Mouse (Mus musculus) monocyte, adult 2 months (primary cell): ENCODE measurements at regions not wholly inside any gene's neighbourhood (a gene's known extent, or its start where the extent isn't known, plus 50 kb on each side); places are given as distances from the start of the nearest gene placed in this dataset.

Experiments
- DNase-seq, 2 experiments: peaks; one replicate each; pipeline ENCODE4 v3.0.0; 2022; ENCODE audit warnings: low spot score in 2 of 2, low read depth in 1 of 2

GRCm38 (mm10) chr19:53476768-53477547, 52.0 kb upstream of the Dusp5 start:
- DNase-seq = no peak

DNA sequence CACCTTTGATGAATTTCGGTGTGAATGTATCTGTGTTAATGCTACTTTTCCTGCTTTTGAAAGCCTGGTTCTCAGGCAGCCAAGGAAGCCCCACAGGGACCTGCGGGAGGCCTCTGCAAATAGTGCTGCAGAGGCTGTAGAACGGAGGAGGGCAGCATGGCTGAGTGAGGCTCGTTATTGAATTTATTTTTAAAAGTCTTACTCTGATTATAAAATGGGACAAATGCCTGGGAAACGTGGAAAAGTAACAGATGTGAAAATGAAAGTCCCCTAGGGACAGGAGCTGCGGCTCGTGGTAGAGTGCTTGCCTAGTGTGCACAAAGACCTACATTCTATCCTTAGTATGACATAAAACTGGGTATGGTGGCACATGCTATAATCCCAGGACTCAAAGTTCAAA, 59.7 kb upstream of the Dusp5 start:
- DNase-seq = no peak

DNA sequence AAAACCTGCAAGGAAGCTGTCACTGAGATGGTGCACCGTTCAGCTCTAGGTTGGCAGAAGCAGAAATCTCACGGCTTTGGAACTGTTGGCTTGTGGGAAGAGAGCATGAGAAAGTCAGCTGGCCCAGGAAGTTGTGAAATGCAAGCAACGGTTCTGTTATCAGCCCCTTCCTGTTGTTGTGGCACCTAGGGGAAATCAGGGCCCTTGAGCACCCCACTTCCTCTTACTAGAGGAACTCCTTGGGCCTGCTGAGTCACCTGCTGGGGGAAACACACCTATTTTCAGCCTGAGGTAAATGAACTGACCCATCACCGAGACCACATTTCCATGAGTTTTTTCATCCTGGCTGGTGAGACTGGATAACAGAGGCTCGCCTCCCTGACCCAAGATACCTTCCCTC, 64.2 kb upstream of the Dusp5 start:
- DNase-seq = peak; percentile 51 to 74

- DNase-seq = no peak
These were observed 64.8 kb upstream of the Dusp5 start for GRCm38 (mm10) chr19:53464135-53464534.

- DNase-seq = peak in 1 of 2 experiments; percentile 46
These were observed 67.6 kb upstream of the Dusp5 start for GRCm38 (mm10) chr19:53461025-53462015.

DNA sequence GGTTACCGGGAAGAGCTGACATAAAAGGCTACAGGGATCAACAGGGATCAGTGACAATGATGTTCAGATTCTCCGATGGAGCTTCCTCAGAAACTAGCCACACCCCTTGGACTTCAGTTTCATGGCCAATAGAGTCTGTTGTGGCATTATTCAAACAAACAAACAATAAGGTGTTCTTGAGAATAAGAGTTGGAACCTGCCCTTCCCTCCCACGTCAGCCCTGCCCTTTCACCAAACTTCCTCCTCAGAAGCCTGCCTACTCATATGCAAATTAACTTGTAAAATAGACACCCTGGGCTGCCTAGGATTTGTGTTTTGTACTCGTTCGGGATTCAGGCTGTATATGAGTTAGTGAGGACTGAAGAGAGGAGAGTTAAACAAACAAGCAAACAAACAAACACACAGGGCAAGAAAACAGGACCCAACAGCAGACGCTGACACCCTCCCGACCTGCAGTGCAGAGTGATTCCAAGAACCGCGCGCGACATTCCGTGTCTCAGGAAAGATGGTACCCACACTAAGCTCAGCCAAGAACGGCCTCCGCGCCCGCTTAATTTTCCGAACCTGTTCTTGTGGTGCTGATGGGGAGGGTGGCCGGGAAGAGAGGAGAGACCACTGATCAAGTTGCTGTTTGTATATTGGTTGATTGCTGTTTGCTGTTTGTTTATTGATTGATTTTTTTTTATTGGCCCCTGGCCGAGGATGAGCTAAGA, 68.4 kb upstream of the Dusp5 start:
- DNase-seq = peak in 1 of 2 experiments; percentile 65

- DNase-seq = no peak
These were observed 69.0 kb upstream of the Smndc1 start for GRCm38 (mm10) chr19:53459407-53459788.

DNA sequence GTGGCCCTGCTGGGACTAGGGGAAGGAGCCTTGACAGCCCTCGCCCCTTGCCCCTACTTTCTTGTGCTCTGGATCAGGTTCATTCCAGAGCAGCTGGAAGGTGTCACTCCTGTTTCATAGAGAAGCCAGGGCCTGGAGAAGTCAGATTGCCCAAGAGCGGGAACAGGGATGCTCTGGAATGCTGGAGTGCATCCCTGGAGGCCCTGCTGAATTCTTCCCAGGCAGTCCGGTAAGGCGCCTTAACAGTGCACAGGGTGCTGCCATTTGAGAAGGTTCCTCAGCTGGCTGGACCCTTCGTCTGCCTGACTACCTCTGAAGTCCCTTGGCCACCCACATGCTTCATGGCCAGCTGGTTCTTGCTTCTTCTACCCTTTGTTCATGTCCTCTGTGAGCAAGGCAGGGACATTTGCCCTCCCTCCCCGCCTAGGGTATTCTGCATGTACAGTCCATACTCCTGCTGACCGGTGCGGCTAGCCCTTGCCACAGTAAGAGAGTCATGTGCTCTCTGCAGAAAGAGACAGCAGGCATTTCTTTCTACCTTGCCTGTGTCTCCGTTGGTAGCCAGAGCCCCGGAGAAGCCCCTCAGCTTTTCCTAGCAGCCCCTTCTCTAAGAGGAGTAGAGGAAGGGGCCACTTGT, 68.5 kb upstream of the Smndc1 start:
- no peak for DNase-seq

DNA sequence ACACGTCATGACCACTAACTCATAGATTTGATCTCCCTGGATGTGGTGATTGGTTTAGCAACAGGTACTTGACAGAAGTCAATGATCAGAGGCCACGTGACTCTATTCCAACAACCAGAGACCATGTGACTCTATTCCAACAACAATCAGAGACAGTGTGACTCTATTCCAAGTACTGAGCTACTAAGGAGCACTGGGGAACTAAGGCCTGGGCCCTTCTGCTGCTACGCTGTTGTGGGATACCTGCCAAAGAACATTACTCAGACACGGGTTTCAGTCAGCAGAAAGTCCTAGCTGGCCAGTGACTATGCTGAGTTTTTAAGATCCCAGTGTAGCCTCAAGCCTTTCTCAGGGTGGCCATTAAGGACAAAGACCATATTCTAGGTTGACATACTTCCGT, 66.3 kb upstream of the Smndc1 start:
- no peak for DNase-seq

DNA sequence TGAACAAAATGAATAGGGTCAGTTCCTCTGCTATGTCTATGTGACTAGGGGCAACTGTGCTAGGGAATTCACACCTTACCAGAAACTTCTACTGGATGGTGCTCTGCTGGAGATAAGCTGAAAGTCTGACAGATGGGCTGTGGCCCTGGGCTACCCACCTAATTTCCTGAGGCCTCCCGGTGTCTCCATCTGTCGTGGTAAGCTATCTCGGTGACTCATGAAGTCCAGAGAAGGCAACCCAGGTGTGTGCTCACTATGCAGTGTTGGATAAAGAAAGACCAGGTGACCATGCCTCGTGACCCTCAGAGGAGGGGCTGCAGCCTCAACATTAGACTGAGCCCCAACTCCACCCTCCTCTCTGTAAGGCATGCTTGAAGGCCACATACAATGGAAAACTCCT, 64.2 kb upstream of the Smndc1 start:
- DNase-seq = no peak

DNA sequence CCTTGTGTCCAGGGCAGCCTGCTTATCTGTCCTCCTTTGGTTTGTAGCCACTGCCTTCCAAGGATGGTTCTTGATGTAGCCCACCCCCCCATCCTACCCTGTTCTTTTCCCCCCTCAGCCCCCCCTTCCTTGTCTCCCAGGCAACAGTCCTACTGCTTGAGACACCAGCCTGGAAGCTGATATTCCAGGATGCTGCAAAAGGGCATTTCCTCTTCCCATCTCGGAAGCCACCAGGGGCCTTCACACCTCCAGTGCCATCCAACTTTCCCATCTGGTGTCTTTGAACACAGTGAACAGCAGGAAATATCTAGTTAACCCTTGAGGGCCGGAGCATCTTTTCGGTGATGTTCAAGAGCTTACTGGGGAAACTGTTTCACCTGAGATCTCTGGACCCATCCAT, 63.7 kb upstream of the Smndc1 start:
- DNase-seq = no peak

GRCm38 (mm10) chr19:53453317-53453947, 63.1 kb upstream of the Smndc1 start:
- DNase-seq = no peak

GRCm38 (mm10) chr19:53452360-53452759, 62.0 kb upstream of the Smndc1 start:
- DNase-seq = no peak

- DNase-seq = no peak
These were observed 61.1 kb upstream of the Smndc1 start for GRCm38 (mm10) chr19:53451388-53451922.

DNA sequence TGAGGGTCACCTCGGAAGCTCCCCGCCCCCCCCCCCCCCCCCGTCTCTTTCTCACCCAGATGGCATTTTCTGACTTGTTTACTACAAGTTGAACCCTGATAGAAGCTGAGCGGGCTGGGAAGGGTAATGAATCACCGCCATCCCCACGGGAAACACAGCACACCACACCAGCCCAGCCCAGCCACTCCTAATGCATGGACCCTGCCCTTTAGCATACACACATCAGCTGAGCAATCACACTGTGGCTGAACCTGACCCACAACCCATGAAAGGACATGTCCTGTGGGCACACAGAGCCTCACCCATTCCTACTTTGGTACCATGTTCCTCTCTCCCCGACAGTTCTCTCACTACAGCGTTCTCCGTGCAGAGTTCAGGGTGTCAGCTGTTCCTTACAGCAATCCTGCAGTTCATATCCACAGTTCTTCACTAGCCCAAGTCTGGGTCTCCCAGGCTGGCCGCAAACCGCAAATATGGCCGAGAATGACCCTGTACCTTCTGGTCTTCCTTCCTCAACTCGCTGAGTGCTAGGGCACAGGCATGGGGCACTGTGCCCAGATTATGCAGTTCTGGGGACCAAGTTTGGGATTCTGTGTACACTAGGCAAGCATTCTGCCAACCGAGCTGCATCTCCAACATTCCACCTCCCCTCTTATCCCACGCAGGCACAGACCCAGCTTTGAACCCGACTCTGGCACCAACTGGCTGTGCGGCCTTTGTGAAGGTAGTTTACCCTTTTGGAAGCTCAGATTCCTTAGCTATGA, 60.4 kb upstream of the Smndc1 start:
- no peak for DNase-seq

GRCm38 (mm10) chr19:53449137-53449783, 58.9 kb upstream of the Smndc1 start:
- no peak for DNase-seq

GRCm38 (mm10) chr19:53448206-53448605, 57.8 kb upstream of the Smndc1 start:
- DNase-seq = no peak

DNA sequence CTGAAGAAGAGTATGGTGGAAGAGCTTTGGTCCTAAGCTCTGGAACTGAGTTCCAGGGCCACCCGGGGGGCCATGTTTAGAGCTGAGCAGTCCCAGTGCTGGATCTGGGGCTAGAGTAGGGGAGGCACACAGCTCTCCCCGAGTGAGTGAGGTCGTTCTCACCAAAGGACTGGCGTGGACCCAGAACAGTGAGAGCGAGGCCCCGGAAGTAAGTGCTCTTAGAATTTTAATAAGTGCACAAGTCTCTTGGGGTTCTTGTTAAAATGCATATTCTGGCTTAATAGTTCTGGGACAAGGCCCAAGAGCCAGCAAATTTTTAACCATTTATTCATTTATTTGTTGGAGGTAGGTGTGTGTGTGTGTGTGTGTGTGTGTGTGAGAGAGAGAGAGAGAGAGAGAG, 57.4 kb upstream of the Smndc1 start:
- DNase-seq = no peak

- no peak for DNase-seq
These were observed 55.8 kb upstream of the Smndc1 start for GRCm38 (mm10) chr19:53446216-53446615.
